Mouse (Mus musculus): ENCODE measurements around the gene Fbln1.
"Not testable (repeated sequence)": the region's sequence is repeated elsewhere in the genome, so short reads cannot be mapped to it uniquely, and the experiment has no call there.

The Fbln1 gene

GRCm38 (mm10) chr15:85295544-85295943 is 89.8 kb downstream of the Fbln1 start:
- no peak for DNase-seq (ENCODE audit: low read depth, low spot score)

DNA sequence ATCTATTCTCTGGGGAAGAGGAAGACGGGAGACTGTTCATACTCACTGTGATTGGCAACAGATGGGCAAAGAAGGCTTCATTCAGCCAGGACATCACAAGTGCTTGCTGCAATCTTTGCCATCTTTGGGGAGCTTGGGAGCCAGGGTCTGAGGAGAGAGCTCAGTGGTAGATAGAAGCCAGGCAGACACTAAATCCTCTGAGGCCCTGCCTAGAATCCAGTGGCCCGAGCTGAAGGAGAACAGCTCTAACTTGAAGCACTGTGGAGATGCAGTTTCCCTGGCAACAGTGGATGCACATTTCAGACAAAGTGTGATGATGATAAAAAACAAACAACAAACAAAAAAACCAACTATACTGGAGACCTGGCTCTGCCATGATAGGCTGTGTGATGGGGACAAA is 90.2 kb downstream of the Fbln1 start:
- no peak for DNase-seq (ENCODE audit: low read depth, low spot score)

GRCm38 (mm10) chr15:85296538-85296937 is 90.8 kb downstream of the Fbln1 start:
- DNase-seq (ENCODE audit: low read depth, low spot score) = no peak

DNA sequence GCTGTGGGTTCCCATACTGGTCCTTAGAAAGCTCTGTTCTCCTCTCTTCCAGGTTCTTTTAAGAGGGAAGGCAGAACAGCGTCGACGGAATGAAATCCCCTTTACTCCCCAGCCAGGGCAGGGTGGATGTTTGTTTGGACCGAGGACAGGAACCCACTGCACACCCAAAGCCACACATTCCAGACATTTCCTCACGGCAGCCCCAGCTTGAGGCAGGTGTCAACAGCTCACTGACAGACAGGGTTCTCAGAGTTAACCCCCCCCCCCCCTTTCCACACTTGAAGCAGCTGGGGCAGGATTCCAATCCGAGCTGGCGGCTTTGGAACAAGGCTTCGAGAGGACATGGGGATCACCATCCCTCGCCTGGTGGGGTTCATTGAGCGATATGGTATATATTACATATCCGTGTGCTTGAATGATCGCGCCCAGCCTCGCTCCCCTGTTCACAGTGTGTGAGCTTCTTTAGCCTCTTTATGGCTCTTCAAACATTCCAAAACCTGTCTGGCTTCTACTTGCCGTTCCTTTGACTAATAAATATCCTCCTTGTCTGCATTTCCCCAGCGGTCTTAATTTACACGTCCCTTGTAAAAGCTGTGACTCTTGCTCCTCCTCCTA is 92.5 kb downstream of the Fbln1 start:
- DNase-seq (ENCODE audit: low read depth, low spot score) = peak; percentile 7

DNA sequence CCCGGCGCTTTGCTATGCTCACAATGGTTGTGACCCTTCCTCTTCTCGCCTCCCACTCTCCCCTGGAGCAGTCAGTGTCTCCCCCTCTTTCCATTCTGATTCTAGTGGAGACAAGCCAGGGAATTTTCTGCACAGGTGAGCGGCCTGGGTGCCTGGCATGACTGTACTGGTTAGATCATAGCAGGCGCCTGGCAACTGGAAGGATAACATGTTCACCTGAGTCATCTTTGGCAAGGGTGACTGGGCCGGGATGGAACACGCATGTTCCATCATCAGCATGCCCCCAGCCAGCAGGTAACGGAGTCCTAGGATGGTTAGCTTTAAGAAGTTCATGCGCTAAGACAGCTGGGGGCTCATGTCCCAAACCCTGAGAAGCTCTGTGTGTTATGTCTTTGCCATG is 93.2 kb downstream of the Fbln1 start:
- no peak for DNase-seq (ENCODE audit: low read depth, low spot score)

- DNase-seq (ENCODE audit: low read depth, low spot score) = no peak
Measured at GRCm38 (mm10) chr15:85303241-85303640, 97.5 kb downstream of the Fbln1 start.

- DNase-seq (ENCODE audit: low read depth, low spot score) = no peak
Measured at GRCm38 (mm10) chr15:85303976-85304375, 98.2 kb downstream of the Fbln1 start.

GRCm38 (mm10) chr15:85307061-85307660 is 101.4 kb downstream of the Fbln1 start:
- no peak for DNase-seq (ENCODE audit: low read depth, low spot score)

DNA sequence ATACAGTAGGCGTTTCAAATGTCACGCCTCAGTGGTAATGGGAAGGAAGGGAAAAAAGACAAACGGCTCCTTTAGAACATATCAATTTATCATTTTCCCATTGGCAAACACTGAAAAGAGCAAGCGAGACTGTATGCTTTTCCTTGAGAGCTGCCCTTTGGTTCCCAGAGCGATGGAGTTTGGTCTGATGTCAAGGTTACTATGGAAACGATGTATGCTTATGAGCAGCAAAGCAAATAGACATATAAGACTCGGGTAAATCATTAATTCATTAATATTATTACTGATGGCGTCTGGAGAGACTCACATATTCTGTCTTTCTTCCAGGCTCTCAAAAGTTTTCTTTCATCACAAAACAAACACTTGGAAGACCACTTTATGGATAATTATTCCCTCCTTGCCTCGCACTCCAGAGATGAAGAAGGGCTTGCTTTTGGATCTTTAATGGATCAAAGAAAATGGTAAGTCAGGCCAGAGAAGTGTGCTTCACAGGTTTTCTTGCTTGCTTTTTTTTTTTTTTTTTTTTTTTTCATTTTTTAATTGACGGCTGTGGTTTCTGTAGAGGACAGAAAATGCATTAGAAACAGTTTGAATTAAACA is 105.4 kb downstream of the Fbln1 start:
- DNase-seq (ENCODE audit: low read depth, low spot score) = no peak

DNA sequence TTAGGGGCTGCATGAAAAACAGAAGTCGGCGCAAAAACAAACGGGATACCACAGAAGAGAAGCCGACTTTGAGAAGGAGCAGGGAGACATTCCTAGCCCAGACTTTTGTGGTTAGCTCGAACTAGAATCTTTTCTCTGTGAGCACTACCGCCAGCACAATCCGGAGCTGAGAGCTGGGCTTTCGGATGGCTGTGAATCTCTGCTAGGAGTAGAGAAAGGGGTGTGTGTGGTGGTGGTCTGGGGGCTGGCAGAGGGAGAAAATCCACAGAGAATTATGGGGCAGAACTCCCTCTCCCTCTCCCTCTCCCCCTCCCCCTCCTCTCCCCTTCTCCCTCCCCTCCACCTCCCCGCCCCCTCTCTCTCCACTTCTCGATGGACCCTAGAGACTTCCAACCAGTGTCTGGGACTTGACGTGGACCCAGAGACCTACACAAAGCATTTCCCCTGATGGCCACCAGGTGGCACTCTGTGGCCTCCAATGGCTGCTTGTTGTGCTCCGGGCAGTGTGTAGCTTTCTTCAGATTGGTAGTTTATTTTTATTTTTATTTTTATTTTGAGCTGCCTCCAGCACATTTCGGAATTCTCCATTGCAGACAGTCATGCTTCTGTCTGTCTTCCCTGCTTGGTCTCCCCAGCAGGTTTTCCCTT is 109.8 kb downstream of the Fbln1 start:
- DNase-seq (ENCODE audit: low read depth, low spot score) = peak; percentile 73

- no peak for DNase-seq (ENCODE audit: low read depth, low spot score)
Measured at GRCm38 (mm10) chr15:85316342-85317140, 110.8 kb downstream of the Fbln1 start.

DNA sequence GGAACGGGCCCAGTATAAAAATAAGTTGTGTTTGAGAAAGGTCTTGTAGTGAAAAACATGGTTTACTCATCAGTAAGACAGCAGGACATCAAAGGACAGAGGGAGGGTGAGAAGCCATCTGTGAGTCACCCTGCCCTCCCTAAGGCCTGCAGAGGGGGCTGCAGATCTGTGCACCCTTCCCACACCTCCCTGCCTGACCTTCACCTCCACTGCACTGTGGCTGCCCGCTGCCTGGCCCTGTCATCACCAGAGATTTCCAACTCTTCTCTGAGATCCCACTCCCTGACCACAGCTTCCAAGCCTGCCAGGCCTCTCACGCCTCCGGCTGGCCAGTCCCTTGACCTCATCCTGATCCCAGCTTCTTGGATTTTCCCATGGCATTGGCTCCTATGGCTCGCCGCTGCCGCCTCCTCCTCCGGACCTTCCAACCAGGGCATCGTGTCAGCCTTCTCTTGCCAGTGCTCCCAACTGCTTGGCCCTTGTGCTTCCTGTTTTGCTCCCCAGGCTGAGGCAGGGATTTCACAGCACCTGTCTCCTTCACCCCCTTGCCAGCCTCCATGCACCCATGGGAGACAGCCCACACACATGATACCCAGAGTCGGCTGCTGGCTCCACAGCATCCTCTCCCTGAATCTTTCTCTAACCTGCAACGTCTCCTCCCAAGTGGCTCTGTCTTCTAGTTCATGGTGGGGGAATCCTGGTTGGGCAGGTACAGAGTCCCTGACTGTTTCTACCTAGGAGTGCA is 114.3 kb downstream of the Fbln1 start:
- DNase-seq (ENCODE audit: low read depth, low spot score) = no peak

DNA sequence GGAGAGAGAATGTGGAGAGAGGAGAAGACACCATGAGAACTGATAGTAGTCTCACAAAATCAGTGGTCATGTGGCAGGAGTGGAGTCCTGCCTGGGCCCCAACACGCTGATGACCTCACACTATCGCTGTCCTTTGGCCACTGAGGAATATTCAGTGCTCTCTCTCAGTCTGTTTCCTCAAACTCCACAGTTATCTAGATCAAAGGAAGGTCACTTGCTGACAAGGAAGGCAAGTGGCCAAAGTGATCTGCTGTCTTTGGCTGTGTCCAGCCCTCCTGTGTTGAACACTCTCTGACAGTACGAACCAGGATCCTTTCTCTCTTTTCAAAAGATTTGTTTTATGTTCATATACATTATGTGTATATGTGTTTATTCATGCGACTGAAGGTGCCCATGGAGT is 117.5 kb downstream of the Fbln1 start:
- no peak for DNase-seq (ENCODE audit: low read depth, low spot score)

GRCm38 (mm10) chr15:85324426-85324825 is 118.7 kb downstream of the Fbln1 start:
- no peak for DNase-seq (ENCODE audit: low read depth, low spot score)

DNA sequence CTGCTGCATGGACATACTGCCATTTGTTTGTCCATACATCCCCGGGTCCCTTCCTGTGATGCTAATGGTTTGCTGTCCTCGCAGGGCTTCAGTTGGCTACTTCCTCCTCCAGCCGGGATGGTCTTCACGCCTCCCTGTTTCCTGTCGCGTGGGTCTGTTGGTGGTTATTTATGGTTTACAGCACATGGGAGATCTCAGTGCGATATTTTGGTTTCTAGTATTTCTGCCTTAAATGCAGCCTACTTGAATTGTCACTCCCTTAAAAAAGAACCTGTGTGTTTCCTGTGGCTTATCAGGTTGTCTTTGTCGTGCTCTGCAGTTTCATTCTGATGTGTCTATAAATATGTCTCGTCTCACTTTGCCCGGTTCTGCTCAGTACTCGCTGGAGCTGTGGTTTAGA is 122.1 kb downstream of the Fbln1 start:
- DNase-seq (ENCODE audit: low read depth, low spot score) = no peak

GRCm38 (mm10) chr15:85328455-85328854 is 122.7 kb downstream of the Fbln1 start:
- DNase-seq (ENCODE audit: low read depth, low spot score) = not testable (repeated sequence)

GRCm38 (mm10) chr15:85329096-85329495 is 123.3 kb downstream of the Fbln1 start:
- no peak for DNase-seq (ENCODE audit: low read depth, low spot score)

- no peak for DNase-seq (ENCODE audit: low read depth, low spot score)
Measured at GRCm38 (mm10) chr15:85330024-85330423, 124.3 kb downstream of the Fbln1 start.

DNA sequence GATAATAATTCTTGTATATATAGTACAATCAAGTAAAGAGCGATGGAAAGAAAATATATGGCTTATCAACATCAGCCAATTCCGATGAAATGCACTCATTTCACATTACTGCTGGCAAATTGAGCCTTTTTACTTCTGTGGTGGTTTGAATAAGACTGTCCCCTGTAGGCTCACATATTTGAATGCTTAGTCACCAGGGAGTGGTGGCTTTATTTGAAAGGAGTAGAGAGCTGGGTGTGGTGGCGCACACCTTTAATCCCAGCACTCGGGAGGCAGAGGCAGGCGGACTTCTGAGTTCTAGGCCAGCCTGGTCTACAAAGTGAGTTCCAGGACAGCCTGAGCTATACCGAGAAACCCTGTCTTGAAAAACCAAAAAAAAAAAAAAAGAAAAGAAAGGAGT is 127.8 kb downstream of the Fbln1 start:
- DNase-seq (ENCODE audit: low read depth, low spot score) = not testable (repeated sequence)

DNA sequence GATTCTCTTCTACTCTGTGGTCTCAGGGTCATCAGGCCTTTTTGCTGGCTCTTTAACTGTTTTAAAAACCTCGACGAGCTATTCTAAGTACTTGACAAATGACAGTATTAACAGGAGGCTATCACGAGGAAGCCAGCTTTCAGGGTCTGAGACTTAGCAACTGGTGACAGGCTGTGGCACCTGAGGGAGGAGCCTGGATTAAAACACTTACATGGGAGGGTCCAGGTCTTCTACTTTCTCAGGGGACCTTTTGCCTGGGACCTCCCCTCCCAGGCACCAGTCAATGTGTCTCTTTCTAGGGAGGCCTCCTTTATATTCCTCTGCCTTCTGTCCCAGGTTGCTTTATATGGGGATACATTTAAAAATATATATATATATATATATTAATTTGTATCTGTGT is 128.5 kb downstream of the Fbln1 start:
- DNase-seq (ENCODE audit: low read depth, low spot score) = no peak

GRCm38 (mm10) chr15:85335671-85336300 is 130.0 kb downstream of the Fbln1 start, which contains the start of gene Atxn10:
Gene Atxn10, plus strand, starts transcription at chr15:85336245.
- DNase-seq (ENCODE audit: low read depth, low spot score) = peak; percentile 28
